7 mouse cellular contexts compared by ENCODE assay signal in genomic region chr8:22060446-22060889, GRCm38 (mm10). TPM values are rescaled to one million over a fixed set of nuclear protein-coding genes. Genes with fewer than 3 reads are reported as not detected.
A peak's percentile ranks its signal among the peaks of the same experiment; 100 is the strongest.
DNase-seq lines count a peak whose midpoint lies in the region; ATAC-seq lines count a peak whose summit lies in the region.

TSS of gene Alg11 (plus strand) at chr8:22060721.

- peaks cover 5% of the 10 kb centered on the region for H3K27me3 ChIP-seq in embryonic facial prominence, embryonic 11.5 days (ENCODE audit: control insufficient read depth, insufficient read depth, low read length)
- H3K27me3 ChIP-seq in limb, embryonic 10.5 days (ENCODE audit: low read depth, poor library complexity, severe bottlenecking) = peaks cover 33% of the 10 kb centered on the region
- peaks cover 16% of the 10 kb centered on the region for H3K27me3 ChIP-seq in midbrain, embryonic 13.5 days

- peak; percentile 100 for ATAC-seq in embryonic facial prominence, embryonic 11.5 days (replicated peaks; ENCODE audit: insufficient number of reproducible peaks, low FRiP score, low TSS enrichment, low read depth)
- peak; percentile 98 for ATAC-seq in granulocyte monocyte progenitor cell, adult 5-6 weeks (replicated peaks; ENCODE audit: poor library complexity, severe bottlenecking)
- peak; percentile 99 for ATAC-seq in midbrain, embryonic 13.5 days

- WGBS in embryonic facial prominence, embryonic 11.5 days = 0% methylated on average over 36 of the region's 36 CpGs
- WGBS in limb, embryonic 10.5 days = under 1% methylated on average over 36 of the region's 36 CpGs
- under 1% methylated on average over 36 of the region's 36 CpGs for WGBS in midbrain, embryonic 13.5 days

- peak within 1 kb of the TSS; percentile 60 for H3K9ac ChIP-seq in embryonic facial prominence, embryonic 11.5 days (replicated peaks; ENCODE audit: low read length)
- H3K9ac ChIP-seq in midbrain, embryonic 13.5 days (replicated peaks) = peak within 1 kb of the TSS; percentile 78

- peak; percentile 98 for DNase-seq in adrenal gland, postnatal 14 days
- peak; percentile 99 for DNase-seq in embryonic facial prominence, embryonic 11.5 days (ENCODE audit: low spot score)
- peak; percentile 98 for DNase-seq in kidney, adult 11 months
- peak; percentile 96 for DNase-seq in limb, embryonic 10.5 days (ENCODE audit: low spot score)
- DNase-seq in spleen, adult 12 weeks (ENCODE audit: low spot score) = peak; percentile 93

- no peaks in the 10 kb centered on the region for H3K4me1 ChIP-seq in embryonic facial prominence, embryonic 11.5 days (ENCODE audit: control insufficient read depth, insufficient read depth, low read length)
- peaks cover 5% of the 10 kb centered on the region for H3K4me1 ChIP-seq in limb, embryonic 10.5 days
- peaks cover 13% of the 10 kb centered on the region for H3K4me1 ChIP-seq in midbrain, embryonic 13.5 days (replicated peaks)

- H3K36me3 ChIP-seq in embryonic facial prominence, embryonic 11.5 days (replicated peaks; ENCODE audit: control insufficient read depth, insufficient read depth, low read depth, low read length) = peaks cover 6% of the 10 kb centered on the region
- H3K36me3 ChIP-seq in limb, embryonic 10.5 days = peaks cover 33% of the 10 kb centered on the region
- H3K36me3 ChIP-seq in midbrain, embryonic 13.5 days = peaks cover 23% of the 10 kb centered on the region

- H3K4me2 ChIP-seq in embryonic facial prominence, embryonic 11.5 days (ENCODE audit: low read depth, low read length) = peak within 1 kb of the TSS; percentile 91
- peak within 1 kb of the TSS; percentile 81 for H3K4me2 ChIP-seq in midbrain, embryonic 13.5 days (replicated peaks)

- no peak within 1 kb of the TSS for H3K27ac ChIP-seq in embryonic facial prominence, embryonic 11.5 days (replicated peaks; ENCODE audit: low read depth, low read length)
- peak within 1 kb of the TSS; percentile 84 for H3K27ac ChIP-seq in limb, embryonic 10.5 days
- peak within 1 kb of the TSS; percentile 47; the same call in 1 of the 2 replicates for H3K27ac ChIP-seq in midbrain, embryonic 13.5 days

- H3K9me3 ChIP-seq in embryonic facial prominence, embryonic 11.5 days (replicated peaks; ENCODE audit: control insufficient read depth, low read length) = no peaks in the 10 kb centered on the region
- H3K9me3 ChIP-seq in limb, embryonic 10.5 days (replicated peaks) = no peaks in the 10 kb centered on the region
- no peaks in the 10 kb centered on the region for H3K9me3 ChIP-seq in midbrain, embryonic 13.5 days

- H3K4me3 ChIP-seq in embryonic facial prominence, embryonic 11.5 days (ENCODE audit: low read depth, low read length) = peak within 1 kb of the TSS; percentile 69
- peak within 1 kb of the TSS; percentile 77 for H3K4me3 ChIP-seq in limb, embryonic 10.5 days
- H3K4me3 ChIP-seq in midbrain, embryonic 13.5 days (replicated peaks) = peak within 1 kb of the TSS; percentile 71

RNA-seq across cellular contexts. Expression of gene Alg11, which starts in this region (rescaled TPM):
- total RNA-seq in adrenal gland, postnatal 14 days (2021) = 34.3 and 34.6 TPM in 2 replicates
- polyA plus RNA-seq in embryonic facial prominence, embryonic 11.5 days (2014; fragmentation: Nextera tagmentation; extraction: Ambion mirVana) = 35.4 and 36.6 TPM in 2 replicates
- total RNA-seq in granulocyte monocyte progenitor cell, adult 5-6 weeks (2014; fragmentation: Nextera tagmentation) = 9.6 and 11.4 TPM in 2 replicates
- 13.5 and 19.4 TPM in 2 replicates for total RNA-seq in granulocyte monocyte progenitor cell, adult 5-6 weeks (2017)
- polyA plus RNA-seq in limb, embryonic 10.5 days (2016; fragmentation: Nextera tagmentation; extraction: Ambion mirVana) = 33.4 and 45.6 TPM in 2 replicates
- polyA plus RNA-seq in midbrain, embryonic 13.5 days (2015; fragmentation: Nextera tagmentation; extraction: Ambion mirVana) = 37.1 and 38.4 TPM in 2 replicates
